Mouse (Mus musculus) hindbrain, postnatal 0 days (tissue): ENCODE results near the gene Entpd2. TPM values are rescaled to one million over a fixed set of nuclear protein-coding genes. Genes with fewer than 3 reads are reported as not detected.
"Not testable (repeated sequence)": the region's sequence is repeated elsewhere in the genome, so short reads cannot be mapped to it uniquely, and the experiment has no call there.

ENCODE experiments used
- ATAC-seq: fragments of 200-750 bp; cut with Nextera tagmentation; 2 replicates; pipeline ENCODE4 v1.8.0; 2017; ENCODE audit warnings: mild to moderate bottlenecking, moderate TSS enrichment, moderate library complexity
- DNase-seq: peaks from one replicate; pipeline ENCODE4 v3.0.0-alpha.2; 2015; ENCODE audit warnings: low spot score
- H3K27ac ChIP-seq: fragments of 300-500 bp; sonication (generic); 2 replicates; pipeline ENCODE4 v1.5.1; 2014; ENCODE audit warnings: mild to moderate bottlenecking
- H3K27me3 ChIP-seq: fragments of 300-500 bp; sonication (generic); 2 replicates; pipeline ENCODE4 v1.6.1; 2014; ENCODE audit warnings: low read length, mixed read lengths; ENCODE audit not compliant: insufficient read depth
- H3K36me3 ChIP-seq: fragments of 300-500 bp; sonication (generic); 2 replicates; pipeline ENCODE4 v1.6.1; 2014; ENCODE audit warnings: low read length, mixed read lengths; ENCODE audit not compliant: insufficient read depth
- H3K4me1 ChIP-seq: fragments of 300-500 bp; sonication (generic); 2 replicates; pipeline ENCODE4 v1.6.1; 2014; ENCODE audit warnings: antibody characterized with exemption, low read length, mixed read lengths; ENCODE audit not compliant: insufficient read depth
- H3K4me2 ChIP-seq: fragments of 300-500 bp; sonication (generic); 2 replicates; pipeline ENCODE4 v1.6.1; 2014; ENCODE audit warnings: low read depth, mild to moderate bottlenecking, low read length, moderate library complexity, mixed read lengths
- H3K4me3 ChIP-seq: fragments of 300-500 bp; sonication (generic); 2 replicates; pipeline ENCODE4 v1.5.1; 2014; ENCODE audit warnings: low read length
- H3K9ac ChIP-seq: fragments of 300-500 bp; sonication (generic); replicated peaks from 2 replicates; pipeline ENCODE4 v1.6.1; 2014; ENCODE audit warnings: mild to moderate bottlenecking, low read length, moderate library complexity, mixed read lengths
- H3K9me3 ChIP-seq: fragments of 300-500 bp; sonication (generic); 2 replicates; pipeline ENCODE4 v1.6.1; 2016; ENCODE audit warnings: low read length, mixed read lengths
- CTCF ChIP-seq: IDR thresholded peaks from 2 replicates; pipeline ENCODE4 v1.5.1; 2016; ENCODE audit warnings: antibody characterized with exemption, control low read depth, low read depth
- WGBS: fragments of 180-500 bp; shearing (Covaris S2); extraction: QIAGEN DNeasy Blood & Tissue Kit; methylation state at CpG from one replicate; pipeline ENCODE4 v1.1.7; 2014; 5-methylcytosine and 5-hydroxymethylcytosine counted together
- polyA plus RNA-seq: library from polyadenylated mRNA; unstranded; fragments of >200 nt; fragmentation: Nextera tagmentation; extraction: Ambion mirVana; gene quantifications from 2 replicates; pipeline ENCODE4 v1.2.1, GENCODE M21; 2015
- total RNA-seq: library from RNA; depleted of rRNA; stranded (reverse); fragments of >200 nt; gene quantifications from 2 replicates; pipeline ENCODE4 v1.2.3, GENCODE M21; 2014

Entpd2 gene
- total and polyA plus RNA-seq, 2 experiments from 2014 or later = 10.8 to 12.9 TPM

- H3K36me3 ChIP-seq = peaks cover 21% of the 10 kb centered on the region
- H3K27ac ChIP-seq, ATAC-seq, H3K27me3 ChIP-seq, H3K4me2 ChIP-seq, DNase-seq, H3K4me1 ChIP-seq, H3K4me3 ChIP-seq, H3K9me3 ChIP-seq, H3K9ac ChIP-seq: not testable (repeated sequence)
- peak; percentile 51 for TF ChIP-seq CTCF
These were observed 17.8 kb downstream of the Entpd2 start for GRCm38 (mm10) chr2:25413436-25413835.

GRCm38 (mm10) chr2:25417426-25417825 is 21.8 kb downstream of the Entpd2 start:
- H3K4me3 ChIP-seq = no peak overlapping the region
- H3K4me2 ChIP-seq = no peak overlapping the region
- TF ChIP-seq CTCF = no peak
- 15% methylated on average over 3 of the region's 3 CpGs for WGBS
- no peak overlapping the region for H3K27ac ChIP-seq
- ATAC-seq = no peak
- H3K4me1 ChIP-seq = no peaks in the 10 kb centered on the region
- H3K9me3 ChIP-seq = no peaks in the 10 kb centered on the region
- H3K27me3 ChIP-seq = no peaks in the 10 kb centered on the region
- H3K36me3 ChIP-seq = no peaks in the 10 kb centered on the region
- peak; percentile 31 for DNase-seq
- no peak overlapping the region for H3K9ac ChIP-seq

- H3K4me3 ChIP-seq = no peak overlapping the region
- no peak overlapping the region for H3K4me2 ChIP-seq
- H3K9ac ChIP-seq = no peak overlapping the region
- H3K27me3 ChIP-seq = no peaks in the 10 kb centered on the region
- peak; percentile 81 for TF ChIP-seq CTCF
- H3K9me3 ChIP-seq = no peaks in the 10 kb centered on the region
- DNase-seq (peak; percentile 85), ATAC-seq (peak; percentile 70; the same call in 1 of the 2 replicates)
- no peak overlapping the region for H3K27ac ChIP-seq
- no peaks in the 10 kb centered on the region for H3K4me1 ChIP-seq
- 28% methylated on average over 3 of the region's 3 CpGs for WGBS
- no peaks in the 10 kb centered on the region for H3K36me3 ChIP-seq
These were observed 26.2 kb downstream of the Entpd2 start for GRCm38 (mm10) chr2:25421896-25422295.

GRCm38 (mm10) chr2:25422587-25423410 is 27.1 kb downstream of the Entpd2 start, which contains the start of gene Fut7:
Gene Fut7, plus strand, starts transcription at chr2:25423267.
- ATAC-seq (no peak), DNase-seq (no peak)
- Histone ChIP-seq H3K27ac (no peak within 1 kb of the TSS), H3K9me3 (no peaks in the 10 kb centered on the region), H3K4me3 (no peak within 1 kb of the TSS), H3K4me2 (no peak within 1 kb of the TSS), H3K9ac (no peak within 1 kb of the TSS), H3K36me3 (no peaks in the 10 kb centered on the region), H3K4me1 (no peaks in the 10 kb centered on the region), H3K27me3 (no peaks in the 10 kb centered on the region)
- TF ChIP-seq CTCF = no peak
- WGBS = 67% methylated on average over 17 of the region's 17 CpGs

- H3K4me1 ChIP-seq = no peaks in the 10 kb centered on the region
- H3K27me3 ChIP-seq = no peaks in the 10 kb centered on the region
- WGBS = 57% methylated on average over 1 of the region's 1 CpGs
- H3K9me3 ChIP-seq = no peaks in the 10 kb centered on the region
- H3K27ac ChIP-seq = no peak overlapping the region
- H3K4me2 ChIP-seq = no peak overlapping the region
- ATAC-seq (no peak), DNase-seq (no peak)
- no peak overlapping the region for H3K9ac ChIP-seq
- TF ChIP-seq CTCF = no peak
- H3K4me3 ChIP-seq = no peak overlapping the region
- no peaks in the 10 kb centered on the region for H3K36me3 ChIP-seq
These were observed 28.0 kb downstream of the Entpd2 start for GRCm38 (mm10) chr2:25423626-25424025.

GRCm38 (mm10) chr2:25425481-25425880 is 29.8 kb downstream of the Entpd2 start:
- no peak for TF ChIP-seq CTCF
- no peak for DNase-seq
- ATAC-seq = no peak
- H3K4me3 ChIP-seq = no peak overlapping the region
- no peak overlapping the region for H3K9ac ChIP-seq
- 41% methylated on average over 27 of the region's 27 CpGs for WGBS
- no peak overlapping the region for H3K27ac ChIP-seq
- no peak overlapping the region for H3K4me2 ChIP-seq
- H3K4me1 ChIP-seq = peaks cover 12% of the 10 kb centered on the region
- H3K27me3 ChIP-seq = no peaks in the 10 kb centered on the region
- no peaks in the 10 kb centered on the region for H3K36me3 ChIP-seq
- no peaks in the 10 kb centered on the region for H3K9me3 ChIP-seq

- 33% methylated on average over 5 of the region's 5 CpGs for WGBS
These were observed 31.1 kb downstream of the Entpd2 start for GRCm38 (mm10) chr2:25426721-25427191.

More at GRCm38 (mm10) chr2:25426721-25427191, 31.1 kb downstream of the Entpd2 start:
- Histone ChIP-seq H3K27ac (no peak overlapping the region), H3K4me1 (peaks cover 24% of the 10 kb centered on the region), H3K36me3 (no peaks in the 10 kb centered on the region), H3K27me3 (no peaks in the 10 kb centered on the region), H3K4me2 (no peak overlapping the region), H3K9ac (no peak overlapping the region), H3K9me3 (no peaks in the 10 kb centered on the region), H3K4me3 (no peak overlapping the region)
- peak; percentile 96 for TF ChIP-seq CTCF
- peak; percentile 38; the same call in 1 of the 2 replicates for ATAC-seq
- DNase-seq = peak; percentile 90
